Mouse (Mus musculus): Measurements from ENCODE around the gene Fzd2.
"Not testable (repeated sequence)": the region's sequence is repeated elsewhere in the genome, so short reads cannot be mapped to it uniquely, and the experiment has no call there.

Fzd2 gene

DNA sequence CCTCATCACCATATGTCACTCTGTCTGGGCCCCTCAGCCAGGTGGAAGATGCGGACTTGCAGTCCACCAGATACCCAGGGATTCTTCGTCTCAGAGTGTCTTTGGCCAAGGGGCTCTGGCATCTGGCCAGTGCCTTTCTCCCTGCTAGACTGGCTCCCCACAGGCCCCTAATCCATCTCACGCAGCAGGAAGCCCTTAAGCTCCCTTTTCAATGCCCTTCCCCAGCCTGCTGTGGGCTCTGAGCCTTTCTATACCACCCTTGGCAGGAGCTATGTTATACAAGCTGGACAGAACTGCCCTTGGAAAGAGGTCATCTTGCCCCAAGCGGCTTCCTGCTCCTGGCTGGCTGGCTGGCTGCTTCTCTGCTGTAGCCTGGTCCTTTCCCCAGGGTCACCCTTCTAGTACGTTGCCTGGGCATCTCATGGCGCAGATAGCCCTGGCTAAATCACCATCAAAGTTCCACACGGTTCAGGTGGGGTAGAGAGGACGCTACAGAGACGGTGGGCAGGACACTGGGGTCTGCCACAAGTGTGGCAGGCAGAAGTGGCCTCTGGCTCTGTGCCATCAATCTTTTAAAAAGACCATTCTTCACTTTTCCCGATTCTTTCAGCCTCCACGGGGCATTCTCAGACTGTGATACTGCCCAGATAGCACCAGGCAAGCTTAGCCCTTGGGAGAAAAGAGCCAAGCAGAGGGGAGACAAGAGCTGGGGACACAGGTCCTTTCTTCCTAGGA is 22.7 kb upstream of the Fzd2 start:
- DNase-seq (ENCODE audit: low read depth), result no peak

DNA sequence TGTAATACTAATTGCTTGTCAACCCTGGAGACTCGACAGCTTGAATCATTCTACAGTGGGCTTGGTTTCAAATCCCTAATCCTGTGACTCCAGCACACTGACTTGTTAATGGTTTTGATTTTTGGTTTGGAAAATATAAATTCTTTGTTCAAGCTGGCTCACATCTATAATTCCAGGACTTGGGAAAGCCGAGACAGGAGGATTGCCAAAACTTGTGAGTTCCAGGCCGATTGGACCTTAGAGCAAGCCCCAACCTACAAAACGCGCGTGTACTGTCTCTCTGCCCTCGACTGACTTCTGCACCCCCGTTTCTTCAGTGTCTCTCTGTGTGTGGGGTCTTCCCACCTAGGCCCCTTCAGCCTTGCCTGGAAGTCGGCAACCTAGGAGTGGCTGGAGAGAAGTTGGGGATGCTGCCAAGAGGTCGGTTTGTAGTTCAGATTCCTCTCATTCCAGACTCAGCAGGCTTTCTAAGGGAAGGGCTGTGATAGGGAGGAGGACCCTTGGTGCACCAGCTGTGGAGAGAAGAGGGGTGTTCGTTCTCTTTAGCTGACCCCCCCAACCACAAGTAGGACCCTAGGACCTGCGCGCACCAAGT is 22.1 kb upstream of the Fzd2 start:
- DNase-seq (ENCODE audit: low read depth), result no peak

DNA sequence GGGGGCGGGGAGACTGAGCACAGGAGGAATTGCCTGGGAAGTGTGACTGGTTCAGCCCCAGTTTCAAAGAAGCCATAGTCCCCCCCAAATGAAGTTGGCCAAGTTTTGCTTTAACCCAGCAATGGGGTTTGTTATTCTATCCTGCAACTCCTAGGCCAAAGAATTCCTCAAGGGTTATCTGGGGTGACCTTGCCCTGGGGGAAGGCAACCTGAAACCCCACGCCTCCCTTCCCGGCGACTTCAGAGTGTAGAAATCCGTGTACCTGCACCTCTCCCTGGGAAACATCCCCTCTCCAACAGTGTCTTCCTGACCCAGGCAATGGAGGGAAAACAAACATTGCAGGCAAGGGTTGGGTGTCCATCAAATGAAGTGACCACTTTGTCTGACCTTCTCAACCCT is 21.5 kb upstream of the Fzd2 start:
- DNase-seq (ENCODE audit: low read depth), result no peak

DNA sequence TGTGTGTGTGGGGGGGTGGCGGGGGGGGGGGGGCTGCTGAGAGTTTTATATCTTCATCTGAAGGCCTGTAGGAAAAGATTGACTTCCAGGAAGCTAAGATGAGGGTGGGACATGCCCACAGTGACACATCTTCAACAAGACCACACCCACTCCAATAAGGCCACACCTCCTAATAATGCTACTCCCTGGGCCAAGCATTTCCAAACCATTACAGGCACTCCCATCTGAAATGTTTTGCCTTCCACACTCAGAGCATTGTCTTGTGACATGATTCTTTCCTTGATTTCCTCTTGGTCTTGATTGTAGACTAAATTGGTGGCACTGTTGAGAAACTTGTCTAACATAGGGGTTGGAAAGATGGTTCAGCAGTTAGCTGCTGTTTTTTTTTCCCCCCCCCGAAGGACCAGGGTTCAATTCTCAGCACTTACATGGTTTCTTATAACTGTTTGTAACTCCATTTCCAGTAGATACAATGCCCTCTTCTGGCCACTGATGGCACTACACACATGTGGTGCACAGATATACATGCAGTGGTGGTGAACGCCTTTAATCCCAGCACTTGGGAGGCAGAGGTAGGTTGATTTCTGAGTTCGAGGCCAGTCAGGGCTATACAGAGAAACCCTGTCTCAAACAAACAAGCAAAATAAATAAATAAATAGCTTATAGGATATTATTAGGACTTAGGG is 17.6 kb upstream of the Fzd2 start:
- no peak for DNase-seq (ENCODE audit: low read depth)

DNA sequence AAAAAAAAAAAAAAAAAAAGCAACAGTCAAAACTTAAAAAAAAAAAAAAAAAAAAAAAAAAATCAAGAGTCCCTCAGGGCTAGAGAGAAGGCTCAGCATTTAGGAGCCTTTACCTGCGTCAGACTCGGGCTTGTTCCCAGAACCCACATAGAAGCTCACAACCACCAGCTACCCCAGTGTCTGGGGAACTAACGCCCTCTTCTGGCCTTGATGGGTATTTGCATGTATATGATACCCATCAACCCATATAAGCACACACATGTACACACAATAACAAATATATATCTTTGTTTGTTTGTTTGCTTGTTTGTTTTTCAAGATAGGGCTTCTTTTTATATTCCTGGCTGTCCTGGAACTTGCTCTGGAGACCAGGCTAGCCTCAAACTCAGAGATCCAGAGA is 16.6 kb upstream of the Fzd2 start:
- no peak for DNase-seq (ENCODE audit: low read depth)

DNA sequence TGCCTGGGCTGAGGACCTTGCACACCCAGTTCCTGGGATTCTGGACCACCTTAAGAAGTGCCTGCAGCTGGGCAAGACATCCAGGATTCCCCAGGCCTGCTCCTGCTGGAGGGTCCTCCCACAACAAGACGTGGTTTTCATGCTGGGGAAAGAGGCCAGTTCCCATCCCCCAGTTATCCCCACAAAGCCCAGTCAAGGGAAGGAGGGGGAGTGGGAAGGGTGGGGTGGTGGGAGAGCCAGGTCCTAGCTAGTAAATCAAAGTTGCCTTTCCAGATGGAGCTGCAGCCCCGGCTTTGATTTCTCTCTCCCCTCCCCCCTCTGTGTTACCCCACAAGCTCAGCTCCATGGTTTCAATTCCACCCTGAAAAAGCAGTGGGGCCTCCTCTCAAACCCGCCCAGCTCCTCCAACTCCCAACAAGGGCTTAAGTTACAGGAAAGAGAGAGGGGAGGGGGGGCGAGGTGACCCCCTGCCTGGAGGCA is 8.8 kb upstream of the Fzd2 start:
- DNase-seq (ENCODE audit: low read depth), result no peak

DNA sequence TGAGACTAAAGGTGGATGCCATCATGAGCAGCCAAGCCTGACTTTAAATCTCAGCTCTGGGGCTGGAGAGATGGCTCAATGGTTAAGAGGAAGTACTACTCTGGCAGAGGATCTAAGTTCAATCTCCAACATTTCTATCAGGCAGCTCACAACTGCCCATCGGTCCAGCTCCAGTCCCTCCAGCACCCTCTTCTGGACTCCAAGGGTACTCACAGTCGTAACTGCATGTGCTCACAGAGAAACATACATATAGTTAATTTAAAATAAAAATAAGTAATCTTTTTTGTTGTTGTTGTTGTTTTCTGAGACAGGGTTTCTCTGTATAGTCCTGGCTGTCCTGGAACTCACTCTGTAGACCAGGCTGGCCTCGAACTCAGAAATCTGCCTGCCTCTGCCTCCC is 4.3 kb upstream of the Fzd2 start:
- DNase-seq (ENCODE audit: low read depth), result peak; percentile 78

DNA sequence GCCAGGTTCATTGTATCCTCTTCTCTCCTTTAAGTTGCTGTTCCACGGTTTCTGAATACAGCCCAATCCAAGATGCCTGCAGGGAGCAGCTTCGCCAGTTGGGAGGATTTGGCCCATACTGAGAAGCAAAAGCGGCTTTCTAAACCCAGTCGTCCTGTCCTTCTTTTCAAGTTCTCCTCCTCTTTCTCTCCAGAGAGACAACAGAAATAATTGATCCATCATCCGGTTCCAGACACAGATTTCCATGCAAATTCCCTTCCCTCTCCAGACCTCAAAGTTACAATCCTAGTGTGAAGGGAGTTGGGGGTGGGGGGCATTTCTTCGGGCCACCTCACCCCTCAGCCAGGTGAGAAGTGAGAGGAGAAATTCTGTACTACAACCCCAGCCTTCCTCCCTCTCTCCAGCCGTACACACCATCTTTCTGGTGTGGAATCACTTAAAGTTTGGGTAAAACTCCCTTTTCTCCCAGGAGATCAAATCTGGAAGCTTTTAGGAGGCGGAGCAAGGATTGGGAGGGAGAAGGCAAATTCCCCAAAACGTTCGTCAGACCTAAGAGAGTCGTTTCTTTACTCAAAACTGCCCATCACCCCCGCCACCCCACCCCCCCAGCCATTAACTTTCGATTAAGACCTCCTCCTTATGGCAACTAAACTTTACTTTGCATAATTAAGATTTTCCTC is 1.2 kb upstream of the Fzd2 start:
- no peak for DNase-seq (ENCODE audit: low read depth)

DNA sequence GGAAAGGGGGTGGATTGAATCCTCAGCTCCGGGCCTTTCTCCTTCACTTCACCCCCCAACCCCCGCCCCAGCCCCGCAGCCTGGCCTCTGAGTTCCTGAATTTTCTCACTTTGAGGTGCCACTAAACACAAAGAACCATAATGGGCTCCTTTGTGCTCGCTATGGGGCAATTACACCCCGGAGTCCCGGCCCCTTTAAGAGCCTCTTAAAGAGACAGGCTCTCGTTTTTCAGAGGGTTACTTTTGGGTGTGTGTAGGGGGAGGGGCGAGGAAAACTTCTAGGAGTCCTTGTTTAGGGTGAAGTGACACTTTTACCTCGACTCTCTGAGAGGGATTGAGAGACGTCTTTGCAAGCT is 723 bp upstream of the Fzd2 start:
- DNase-seq (ENCODE audit: low read depth), result peak; percentile 77

DNA sequence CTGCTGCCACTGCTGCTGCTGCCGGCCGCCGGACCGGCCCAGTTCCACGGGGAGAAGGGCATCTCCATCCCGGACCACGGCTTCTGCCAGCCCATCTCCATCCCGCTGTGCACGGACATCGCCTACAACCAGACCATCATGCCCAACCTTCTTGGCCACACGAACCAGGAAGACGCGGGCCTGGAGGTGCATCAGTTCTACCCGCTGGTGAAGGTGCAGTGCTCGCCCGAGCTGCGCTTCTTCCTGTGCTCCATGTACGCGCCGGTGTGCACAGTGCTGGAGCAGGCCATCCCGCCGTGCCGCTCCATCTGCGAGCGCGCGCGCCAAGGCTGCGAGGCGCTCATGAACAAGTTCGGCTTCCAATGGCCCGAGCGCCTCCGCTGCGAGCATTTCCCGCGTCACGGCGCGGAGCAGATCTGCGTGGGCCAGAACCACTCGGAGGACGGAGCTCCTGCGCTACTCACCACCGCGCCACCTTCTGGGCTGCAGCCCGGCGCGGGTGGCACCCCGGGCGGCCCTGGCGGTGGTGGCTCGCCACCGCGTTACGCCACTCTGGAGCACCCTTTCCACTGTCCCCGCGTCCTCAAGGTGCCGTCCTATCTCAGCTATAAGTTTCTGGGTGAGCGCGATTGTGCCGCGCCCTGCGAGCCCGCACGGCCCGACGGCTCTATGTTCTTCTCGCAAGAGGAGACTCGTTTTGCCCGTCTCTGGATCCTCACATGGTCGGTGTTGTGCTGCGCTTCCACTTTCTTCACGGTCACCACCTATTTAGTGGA is 769 bp downstream of the Fzd2 start:
- peak; percentile 11 for DNase-seq (ENCODE audit: low read depth)

DNA sequence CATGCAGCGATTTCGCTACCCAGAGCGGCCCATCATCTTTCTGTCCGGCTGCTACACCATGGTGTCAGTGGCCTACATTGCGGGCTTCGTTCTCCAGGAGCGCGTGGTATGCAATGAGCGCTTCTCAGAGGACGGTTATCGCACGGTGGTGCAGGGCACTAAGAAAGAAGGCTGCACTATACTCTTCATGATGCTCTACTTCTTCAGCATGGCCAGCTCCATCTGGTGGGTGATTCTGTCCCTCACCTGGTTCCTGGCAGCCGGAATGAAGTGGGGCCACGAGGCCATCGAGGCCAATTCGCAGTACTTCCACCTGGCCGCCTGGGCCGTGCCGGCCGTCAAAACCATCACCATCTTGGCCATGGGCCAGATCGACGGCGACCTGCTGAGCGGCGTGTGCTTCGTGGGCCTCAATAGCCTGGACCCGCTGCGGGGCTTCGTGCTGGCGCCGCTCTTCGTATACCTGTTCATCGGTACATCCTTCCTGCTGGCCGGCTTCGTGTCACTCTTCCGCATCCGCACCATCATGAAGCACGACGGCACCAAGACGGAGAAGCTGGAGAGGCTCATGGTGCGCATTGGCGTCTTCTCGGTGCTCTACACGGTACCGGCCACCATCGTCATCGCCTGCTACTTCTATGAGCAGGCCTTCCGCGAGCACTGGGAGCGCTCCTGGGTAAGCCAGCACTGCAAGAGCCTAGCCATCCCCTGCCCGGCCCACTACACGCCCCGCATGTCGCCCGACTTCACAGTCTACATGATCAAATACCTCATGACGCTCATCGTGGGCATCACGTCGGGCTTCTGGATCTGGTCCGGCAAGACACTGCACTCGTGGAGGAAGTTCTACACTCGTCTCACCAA is 1.6 kb downstream of the Fzd2 start:
- no peak for DNase-seq (ENCODE audit: low read depth)

DNA sequence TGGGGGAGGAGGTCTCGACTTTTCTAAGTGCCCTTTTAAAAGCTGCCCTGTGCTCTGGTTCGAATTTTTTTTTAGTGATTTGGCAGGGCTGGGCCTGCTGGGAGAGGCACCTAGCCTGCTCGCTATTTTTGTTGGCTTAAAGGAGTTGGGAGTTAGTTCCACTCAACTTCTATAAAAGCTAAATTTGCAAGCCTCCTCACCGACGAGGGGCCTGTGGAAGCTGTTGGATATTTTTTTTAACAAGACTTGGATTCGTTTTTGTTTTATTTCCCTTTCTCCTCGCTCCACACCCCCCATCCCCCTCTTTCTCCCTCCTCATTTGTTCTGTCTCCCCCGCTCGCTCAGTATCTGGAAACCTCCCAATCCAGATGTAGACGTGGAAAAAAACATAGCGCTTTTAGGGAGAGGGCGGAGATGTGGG is 2.6 kb downstream of the Fzd2 start:
- DNase-seq (ENCODE audit: low read depth), result no peak

DNA sequence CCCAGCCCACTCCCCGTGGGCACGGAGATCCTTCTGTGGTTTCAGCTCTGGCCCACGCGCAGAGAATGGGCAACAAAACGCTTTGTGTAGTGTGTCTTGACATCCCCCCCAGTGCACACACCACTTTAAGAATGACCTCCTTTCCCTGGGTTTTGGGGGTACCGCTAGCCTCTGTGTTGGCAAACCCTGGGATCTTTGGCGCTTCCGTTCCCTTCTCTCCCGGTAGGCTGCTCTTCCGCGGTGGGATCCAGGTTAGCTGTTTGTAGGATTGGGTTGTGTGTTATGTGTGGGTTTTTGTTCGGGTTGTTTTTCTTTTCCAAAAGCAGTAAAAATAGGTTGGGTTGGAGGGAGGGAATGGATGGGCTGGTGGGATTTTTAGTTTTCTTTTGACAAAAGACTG is 3.0 kb downstream of the Fzd2 start:
- not testable (repeated sequence) for DNase-seq (ENCODE audit: low read depth)

DNA sequence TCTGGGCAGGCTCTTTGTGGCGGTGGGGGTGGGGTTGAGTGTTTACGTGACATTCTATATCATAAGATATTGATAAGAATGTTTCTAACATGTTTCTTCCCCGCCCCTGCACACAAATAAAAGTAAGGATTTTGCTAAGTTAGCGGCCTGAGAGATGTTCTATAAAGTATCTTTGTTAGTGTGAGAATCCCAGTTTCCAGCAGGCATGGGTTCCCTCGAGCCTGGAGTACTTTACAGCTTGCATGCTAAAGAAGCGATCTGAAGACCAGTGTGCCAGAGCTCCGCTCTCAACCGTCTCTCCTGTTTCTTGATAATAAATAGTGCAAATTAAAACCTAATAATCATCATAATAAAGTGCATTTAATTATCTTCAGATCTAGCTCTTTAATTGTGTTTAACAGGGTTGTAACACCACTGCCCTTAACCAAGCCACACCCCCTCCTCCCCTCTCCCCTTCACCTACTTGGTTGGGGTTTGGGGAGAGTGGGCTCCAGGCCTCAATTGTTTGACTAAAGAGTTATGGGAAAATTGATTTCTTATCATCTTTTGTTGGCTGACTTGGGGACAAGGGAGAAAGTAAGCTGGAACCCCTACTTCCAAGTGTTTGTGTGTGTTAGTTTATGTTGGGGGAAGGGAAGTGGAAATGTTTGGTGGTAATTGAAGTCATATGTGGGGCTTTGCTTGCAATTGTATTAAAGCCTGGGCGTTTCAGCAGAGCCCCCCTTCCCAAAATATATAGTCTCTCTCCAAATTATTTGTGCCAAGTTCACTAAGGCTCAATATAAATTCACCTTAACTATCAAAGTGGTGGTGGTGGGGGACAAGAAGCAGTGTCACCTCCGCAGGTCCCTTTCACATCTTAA is 3.7 kb downstream of the Fzd2 start:
- no peak for DNase-seq (ENCODE audit: low read depth)

DNA sequence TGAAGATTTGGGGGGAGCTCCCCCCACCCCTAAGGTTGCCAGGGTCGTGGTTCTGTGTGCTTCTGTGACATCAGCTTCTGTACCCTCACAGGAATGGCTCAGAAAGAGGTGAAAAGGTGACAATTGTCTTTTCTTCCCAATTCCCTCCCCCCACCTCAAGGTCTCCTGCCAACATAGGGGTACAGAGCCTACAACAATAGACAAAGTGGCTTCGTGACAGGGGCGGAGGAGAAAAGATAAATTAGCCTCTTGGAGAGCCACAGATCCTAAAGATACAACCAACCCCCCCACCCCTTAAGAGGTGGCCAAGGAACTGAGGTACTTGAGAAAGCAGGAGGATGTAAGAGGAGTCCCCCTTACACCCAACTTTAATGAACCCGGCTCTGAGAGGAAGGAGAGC is 4.5 kb downstream of the Fzd2 start:
- no peak for DNase-seq (ENCODE audit: low read depth)

DNA sequence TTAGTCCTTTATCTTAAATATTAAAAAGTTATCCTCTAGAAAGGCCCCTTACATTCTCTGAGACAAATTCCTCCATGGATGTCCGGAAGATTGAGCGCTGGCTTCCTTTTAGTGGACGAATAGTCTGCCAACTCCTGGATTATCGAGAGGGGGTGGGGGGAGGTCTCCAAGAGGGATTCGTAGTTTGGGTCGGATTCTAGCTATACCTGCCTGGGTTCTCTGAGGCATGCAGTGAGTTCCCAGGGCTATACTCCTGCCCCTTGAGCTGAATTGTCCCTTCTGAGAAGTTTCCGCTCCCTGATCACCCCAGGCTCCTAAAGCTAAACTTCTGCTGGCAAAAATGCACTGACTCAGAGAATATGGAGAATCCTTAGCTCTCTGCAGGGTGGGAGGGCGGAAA is 5.3 kb downstream of the Fzd2 start:
- DNase-seq (ENCODE audit: low read depth), result no peak

DNA sequence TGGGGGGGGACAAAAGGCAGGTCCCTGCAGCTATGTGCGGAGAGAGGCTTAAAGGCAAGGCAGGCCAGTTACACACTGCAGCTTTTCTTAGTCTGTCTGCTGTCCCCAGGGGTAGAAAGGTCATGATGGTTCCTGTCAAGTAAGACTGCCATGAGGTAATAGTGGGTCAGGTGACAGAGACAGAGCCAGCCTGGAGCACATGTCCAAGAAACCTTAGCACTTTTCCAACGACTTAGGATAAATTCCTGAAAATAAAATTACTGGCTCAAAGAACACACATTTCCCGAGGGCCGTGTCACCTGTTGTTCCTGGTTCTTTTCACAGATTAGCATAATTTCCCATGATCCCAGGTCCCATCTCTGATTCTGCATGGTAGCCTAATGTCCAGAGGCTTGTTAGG is 6.1 kb downstream of the Fzd2 start:
- DNase-seq (ENCODE audit: low read depth), result no peak

DNA sequence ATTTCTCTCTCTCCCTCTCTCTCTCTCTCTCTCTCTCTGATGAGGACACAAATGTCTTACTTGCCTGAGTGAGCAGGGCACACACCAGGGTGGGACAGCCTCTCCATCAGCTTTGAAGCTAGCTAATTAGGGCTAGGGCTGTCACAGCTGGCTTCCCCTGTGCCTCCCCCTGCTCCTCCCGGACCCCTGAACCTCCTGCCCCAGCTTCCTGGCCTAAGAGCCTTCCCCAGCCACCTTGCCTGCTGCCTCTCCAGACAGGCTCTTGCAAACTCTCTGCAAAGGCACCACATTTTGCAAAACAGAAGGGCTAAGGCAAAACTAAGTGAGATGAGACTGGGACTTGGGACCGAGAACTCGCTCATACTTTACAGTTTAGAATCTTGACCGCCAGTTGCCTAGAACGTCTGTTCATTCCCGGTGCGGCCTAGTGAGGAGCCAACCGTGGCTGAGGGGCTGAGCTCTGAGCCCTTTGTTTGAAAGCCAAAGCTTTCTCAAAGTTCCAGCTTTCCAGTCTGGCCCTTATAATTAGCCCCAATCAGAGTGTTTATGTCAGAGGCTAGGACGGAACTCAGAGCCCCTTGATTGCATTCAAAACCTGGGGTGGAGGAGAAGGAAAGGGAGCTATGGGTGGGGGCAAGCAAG is 6.6 kb downstream of the Fzd2 start:
- no peak for DNase-seq (ENCODE audit: low read depth)

DNA sequence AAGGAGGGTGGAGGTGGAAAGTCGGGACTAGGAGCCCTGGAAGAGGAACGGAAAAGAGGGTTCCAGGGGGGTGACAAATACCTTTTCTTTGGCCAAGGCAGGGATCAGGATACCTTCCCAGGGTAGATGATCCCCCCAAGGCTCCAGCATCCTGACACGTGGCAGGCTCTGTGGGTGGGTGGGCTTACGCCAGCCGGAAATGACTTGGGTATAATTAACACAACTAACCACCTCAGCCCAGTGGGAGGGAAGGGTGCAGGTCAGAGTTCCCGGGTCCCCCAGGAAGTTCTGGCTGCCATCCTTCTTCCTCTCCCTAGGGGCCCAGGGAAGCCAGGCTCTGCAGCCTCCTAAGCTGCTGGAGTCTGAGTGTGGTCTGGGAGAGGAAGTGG is 7.1 kb downstream of the Fzd2 start:
- no peak for DNase-seq (ENCODE audit: low read depth)

DNA sequence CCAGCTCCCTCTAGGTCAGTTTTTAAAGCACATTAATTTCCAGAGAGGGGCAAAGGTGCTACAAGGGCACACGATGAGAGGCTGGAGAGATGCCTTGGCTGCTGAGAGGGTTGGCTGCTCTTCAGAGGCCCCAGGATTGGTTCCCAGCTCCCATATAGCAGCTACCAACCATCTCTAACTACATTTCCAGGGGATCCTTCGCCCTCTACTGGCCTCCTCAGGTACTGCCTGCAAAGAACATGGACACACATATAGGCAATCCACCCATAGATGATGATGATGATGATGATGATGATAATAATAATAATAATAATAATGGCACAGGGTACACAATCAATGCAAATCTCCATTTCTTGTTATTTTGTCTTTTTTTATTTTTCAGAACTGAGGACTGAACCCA is 15.3 kb downstream of the Fzd2 start:
- no peak for DNase-seq (ENCODE audit: low read depth)

All from 416B (cell line).